Mouse (Mus musculus) bone marrow, adult 2 months (tissue): ENCODE results near the gene Bri3bp.

Experiments
- CTCF ChIP-seq: fragments of 200-500 bp; IDR thresholded peaks from 2 replicates; pipeline ENCODE4 v1.5.1; 2011; ENCODE audit warnings: low read length, control low read depth; ENCODE audit not compliant: control insufficient read depth, insufficient read depth
- POLR2A ChIP-seq: fragments of 200-500 bp; IDR thresholded peaks from 2 replicates; pipeline ENCODE4 v1.6.1; 2011; ENCODE audit warnings: low read depth, mild to moderate bottlenecking, control low read depth, low read length, borderline replicate concordance; ENCODE audit not compliant: control insufficient read depth

DNA sequence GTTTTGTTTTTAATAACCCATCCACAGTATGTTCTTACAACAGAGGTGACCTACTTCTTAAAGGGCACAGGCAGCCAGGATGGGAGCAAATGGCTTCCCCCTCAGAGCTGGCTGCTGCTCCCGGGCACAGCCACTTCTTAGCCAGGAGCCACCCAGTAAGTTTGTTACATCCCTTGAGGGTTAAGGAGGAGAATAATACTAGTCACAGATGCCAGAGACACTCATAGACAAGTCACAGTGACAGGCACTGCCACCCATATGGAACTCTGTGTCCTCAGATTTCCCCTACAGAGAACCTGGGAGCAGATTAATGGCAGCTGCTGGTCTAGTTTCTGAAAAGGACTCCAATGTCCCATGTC is 48.8 kb upstream of the Bri3bp start:
- TF ChIP-seq POLR2A (no peak), CTCF (no peak)
